Mouse (Mus musculus): ENCODE measurements around the gene Galr3.
A peak's percentile ranks its signal among the peaks of the same experiment; 100 is the strongest.

GRCm38 (mm10) chr15:79029519-79030241 is 12.0 kb upstream of the Galr3 start:
- TF ChIP-seq SMC3 (IDR thresholded peaks at IDR 0.05; ENCODE audit: low read depth, low read length) (no peak), ZKSCAN1 (IDR thresholded peaks at IDR 0.05; ENCODE audit: low read depth, low read length) (no peak), E2F4 (IDR thresholded peaks at IDR 0.05; ENCODE audit: borderline replicate concordance, low read depth, low read length) (no peak), CTCF (IDR thresholded peaks at IDR 0.05 in 2 of 3, conservative IDR thresholded peaks at IDR 0.05 in 1 of 3; ENCODE audit: control insufficient read depth in 1 of 3, insufficient read depth in 1 of 3, low read depth in 2 of 3, low read length in 3 of 3, poor library complexity in 1 of 3, severe bottlenecking in 1 of 3) (no peak), POLR2A (IDR thresholded peaks at IDR 0.05; ENCODE audit: control insufficient read depth in 1 of 2, insufficient read depth in 1 of 2, low read depth in 1 of 2, low read length in 2 of 2, poor library complexity in 1 of 2) (peak in 1 of 2 experiments; percentile 32; a peak in 1 of 4 replicates), MAZ (IDR thresholded peaks at IDR 0.05; ENCODE audit: low read depth, low read length) (no peak), JUND (IDR thresholded peaks at IDR 0.05; ENCODE audit: low read depth, low read length) (no peak), BHLHE40 (IDR thresholded peaks at IDR 0.05; ENCODE audit: borderline replicate concordance, low read depth, low read length) (no peak)
